Mouse (Mus musculus): ENCODE measurements at regions not wholly inside any gene's neighbourhood (a gene's known extent, or its start where the extent isn't known, plus 50 kb on each side); places are given as distances from the start of the nearest gene placed in this dataset.

- TF ChIP-seq CTCF (IDR thresholded peaks at IDR 0.05), result peak; percentile 72
- H3K27me3 ChIP-seq, result peaks cover 4% of the 10 kb centered on the region
- no peak for DNase-seq (ENCODE audit: low read depth, low spot score)
- CTCF ChIA-PET, result interaction anchor here (1.6 kb wide), 1 partner anchor 10 kb away, joined by 7 read pairs; no protein-coding TSS in a partner anchor
- POLR2A ChIA-PET, result no interaction called here
- in situ Hi-C loops (cut with MboI; ENCODE audit: low pct_unique_long_range_greater_than_20kb), result no loop called here
- ATAC-seq, result no peak
Observed at GRCm38 (mm10) chr5:77807726-77808125, 399.9 kb upstream of the Igfbp7 start.

GRCm38 (mm10) chr5:77806334-77807157, 398.7 kb upstream of the Igfbp7 start:
- POLR2A ChIA-PET, result no interaction called here
- no peak for TF ChIP-seq CTCF (IDR thresholded peaks at IDR 0.05)
- CTCF ChIA-PET, result interaction anchor here (0.7 to 1.6 kb wide), 2 partner anchors 9 to 349 kb away, joined by 4 to 7 read pairs; no protein-coding TSS in a partner anchor
- peaks cover 8% of the 10 kb centered on the region for H3K27me3 ChIP-seq
- no peak for ATAC-seq
- in situ Hi-C loops (cut with MboI; ENCODE audit: low pct_unique_long_range_greater_than_20kb), result no loop called here
- no peak for DNase-seq (ENCODE audit: low read depth, low spot score)

GRCm38 (mm10) chr5:77805796-77806195, 398.0 kb upstream of the Igfbp7 start:
- ChIA-PET POLR2A (no interaction called here), CTCF (no interaction called here)
- no peak for TF ChIP-seq CTCF (IDR thresholded peaks at IDR 0.05)
- no peak for DNase-seq (ENCODE audit: low read depth, low spot score)
- no peak for ATAC-seq
- peaks cover 8% of the 10 kb centered on the region for H3K27me3 ChIP-seq
- in situ Hi-C loops (cut with MboI; ENCODE audit: low pct_unique_long_range_greater_than_20kb), result no loop called here

- no peak for ATAC-seq
- TF ChIP-seq CTCF (IDR thresholded peaks at IDR 0.05), result no peak
- POLR2A ChIA-PET, result no interaction called here
- peaks cover 8% of the 10 kb centered on the region for H3K27me3 ChIP-seq
- DNase-seq (ENCODE audit: low read depth, low spot score), result no peak
- CTCF ChIA-PET, result interaction anchor here (1.2 to 1.8 kb wide), 2 partner anchors 9 to 346 kb away, joined by 3 to 4 read pairs; no protein-coding TSS in a partner anchor
- in situ Hi-C loops (cut with MboI; ENCODE audit: low pct_unique_long_range_greater_than_20kb), result no loop called here
Observed at GRCm38 (mm10) chr5:77805303-77805702, 397.5 kb upstream of the Igfbp7 start.

GRCm38 (mm10) chr5:77804113-77804512, 396.3 kb upstream of the Igfbp7 start:
- CTCF ChIA-PET, result interaction anchor here (1.1 to 1.8 kb wide), 3 partner anchors 10 to 345 kb away, joined by 3 to 4 read pairs (median 3); no protein-coding TSS in a partner anchor
- in situ Hi-C loops (cut with MboI; ENCODE audit: low pct_unique_long_range_greater_than_20kb), result loop anchor here (5.0 kb wide), 1 partner anchor 342 kb away; no protein-coding TSS in a partner anchor
- no peak for TF ChIP-seq CTCF (IDR thresholded peaks at IDR 0.05)
- POLR2A ChIA-PET, result no interaction called here
- ATAC-seq, result peak; percentile 28
- H3K27me3 ChIP-seq, result peaks cover 15% of the 10 kb centered on the region
- no peak for DNase-seq (ENCODE audit: low read depth, low spot score)

GRCm38 (mm10) chr5:77803562-77803961, 395.7 kb upstream of the Igfbp7 start:
- POLR2A ChIA-PET, result no interaction called here
- in situ Hi-C loops (cut with MboI; ENCODE audit: low pct_unique_long_range_greater_than_20kb), result loop anchor here (5.0 kb wide), 1 partner anchor 341 kb away; no protein-coding TSS in a partner anchor
- H3K27me3 ChIP-seq, result peaks cover 16% of the 10 kb centered on the region
- CTCF ChIA-PET, result interaction anchor here (1.1 to 1.8 kb wide), 3 partner anchors 9 to 13 kb away, joined by 3 to 4 read pairs (median 3); no protein-coding TSS in a partner anchor
- TF ChIP-seq CTCF (IDR thresholded peaks at IDR 0.05), result peak; percentile 92
- DNase-seq (ENCODE audit: low read depth, low spot score) (no peak), ATAC-seq (peak; percentile 30)

GRCm38 (mm10) chr5:77796960-77797359, 389.1 kb upstream of the Igfbp7 start:
- no peak for ATAC-seq
- POLR2A ChIA-PET, result no interaction called here
- in situ Hi-C loops (cut with MboI; ENCODE audit: low pct_unique_long_range_greater_than_20kb), result no loop called here
- TF ChIP-seq CTCF (IDR thresholded peaks at IDR 0.05), result no peak
- H3K27me3 ChIP-seq, result peaks cover 8% of the 10 kb centered on the region
- DNase-seq (ENCODE audit: low read depth, low spot score), result no peak
- CTCF ChIA-PET, result interaction anchor here (2.6 kb wide), 1 partner anchor 10 kb away, joined by 7 read pairs; no protein-coding TSS in a partner anchor

- H3K27me3 ChIP-seq, result peaks cover 8% of the 10 kb centered on the region
- ATAC-seq, result no peak
- ChIA-PET CTCF (interaction anchor here (2.6 kb wide), 1 partner anchor 12 kb away, joined by 7 read pairs; no protein-coding TSS in a partner anchor), POLR2A (no interaction called here)
- in situ Hi-C loops (cut with MboI; ENCODE audit: low pct_unique_long_range_greater_than_20kb), result no loop called here
- DNase-seq (ENCODE audit: low read depth, low spot score), result no peak
- no peak for TF ChIP-seq CTCF (IDR thresholded peaks at IDR 0.05)
Observed at GRCm38 (mm10) chr5:77795766-77796165, 387.9 kb upstream of the Igfbp7 start.

GRCm38 (mm10) chr5:77783953-77784352, 376.1 kb upstream of the Igfbp7 start:
- DNase-seq (ENCODE audit: low read depth, low spot score) (no peak), ATAC-seq (no peak)
- POLR2A ChIA-PET, result no interaction called here
- in situ Hi-C loops (cut with MboI; ENCODE audit: low pct_unique_long_range_greater_than_20kb), result no loop called here
- CTCF ChIA-PET, result no interaction called here
- no peak for TF ChIP-seq CTCF (IDR thresholded peaks at IDR 0.05)
- no peaks in the 10 kb centered on the region for H3K27me3 ChIP-seq

- no peaks in the 10 kb centered on the region for H3K27me3 ChIP-seq
- CTCF ChIA-PET, result no interaction called here
- POLR2A ChIA-PET, result no interaction called here
- DNase-seq (ENCODE audit: low read depth, low spot score) (no peak), ATAC-seq (no peak)
- no peak for TF ChIP-seq CTCF (IDR thresholded peaks at IDR 0.05)
- in situ Hi-C loops (cut with MboI; ENCODE audit: low pct_unique_long_range_greater_than_20kb), result no loop called here
Observed at GRCm38 (mm10) chr5:77762426-77763042, 354.7 kb upstream of the Igfbp7 start.

GRCm38 (mm10) chr5:77762013-77762412, 354.2 kb upstream of the Igfbp7 start:
- H3K27me3 ChIP-seq, result no peaks in the 10 kb centered on the region
- POLR2A ChIA-PET, result no interaction called here
- in situ Hi-C loops (cut with MboI; ENCODE audit: low pct_unique_long_range_greater_than_20kb), result no loop called here

More at GRCm38 (mm10) chr5:77762013-77762412, 354.2 kb upstream of the Igfbp7 start:
- CTCF ChIA-PET, result no interaction called here
- no peak for TF ChIP-seq CTCF (IDR thresholded peaks at IDR 0.05)
- no peak for ATAC-seq
- DNase-seq (ENCODE audit: low read depth, low spot score), result no peak

Measured in Patski (cell line).